Mouse (Mus musculus): ENCODE data around the gene Echdc2. TPM values are rescaled to one million over a fixed set of nuclear protein-coding genes. Genes with fewer than 3 reads are reported as not detected.

The Echdc2 gene
- polyA plus RNA-seq, 1 experiment from 2014 or later = 17.3 TPM

GRCm38 (mm10) chr4:108217332-108218179, 52.3 kb downstream of the Echdc2 start, which contains the start of gene Zyg11a:
Gene Zyg11a (minus strand): TSS chr4:108218048.
- H3K9me3 ChIP-seq (replicated peaks; ENCODE audit: control insufficient read depth, low read length) = no peaks in the 10 kb centered on the region
- H3K4me3 ChIP-seq (ENCODE audit: low read depth, low read length) = peak within 1 kb of the TSS; percentile 51
- H3K27ac ChIP-seq (ENCODE audit: low read depth, low read length) = no peak within 1 kb of the TSS
- 2% methylated on average over 68 of the region's 107 CpGs for WGBS (ENCODE audit: insufficient replicate concordance)
- H3K4me2 ChIP-seq = peak within 1 kb of the TSS; percentile 79
- peaks cover 29% of the 10 kb centered on the region for H3K27me3 ChIP-seq (ENCODE audit: control insufficient read depth, insufficient read depth, low read length)
- H3K36me3 ChIP-seq (ENCODE audit: control insufficient read depth, insufficient read depth, low read length) = no peaks in the 10 kb centered on the region
- 0 out of 2 replicates have a peak within 1 kb of the TSS, but pooled peaks have one; percentile 28 for H3K9ac ChIP-seq (ENCODE audit: low read depth, low read length)
- peak; percentile 39; the same call in 1 of the 2 replicates for ATAC-seq (replicated peaks; ENCODE audit: insufficient number of reproducible peaks, low FRiP score, low TSS enrichment)
- H3K4me1 ChIP-seq (ENCODE audit: control insufficient read depth, insufficient read depth, low read length) = peaks cover 4% of the 10 kb centered on the region; the same call in 1 of the 2 replicates

GRCm38 (mm10) chr4:108219019-108219418, 53.8 kb downstream of the Echdc2 start:
- Histone ChIP-seq H3K27ac (ENCODE audit: low read depth, low read length) (no peak overlapping the region), H3K9me3 (replicated peaks; ENCODE audit: control insufficient read depth, low read length) (no peaks in the 10 kb centered on the region), H3K4me1 (ENCODE audit: control insufficient read depth, insufficient read depth, low read length) (peaks cover 4% of the 10 kb centered on the region; the same call in 1 of the 2 replicates), H3K9ac (ENCODE audit: low read depth, low read length) (no peak overlapping the region), H3K27me3 (ENCODE audit: control insufficient read depth, insufficient read depth, low read length) (peaks cover 29% of the 10 kb centered on the region), H3K36me3 (ENCODE audit: control insufficient read depth, insufficient read depth, low read length) (no peaks in the 10 kb centered on the region), H3K4me3 (ENCODE audit: low read depth, low read length) (no peak overlapping the region), H3K4me2 (peak overlapping the region; percentile 45)
- no peak for ATAC-seq (replicated peaks; ENCODE audit: insufficient number of reproducible peaks, low FRiP score, low TSS enrichment)
- WGBS (ENCODE audit: insufficient replicate concordance) = 3% methylated on average over 9 of the region's 9 CpGs

GRCm38 (mm10) chr4:108222507-108222906, 57.3 kb downstream of the Echdc2 start:
- peaks cover 4% of the 10 kb centered on the region; the same call in 1 of the 2 replicates for H3K4me1 ChIP-seq (ENCODE audit: control insufficient read depth, insufficient read depth, low read length)
- no peak overlapping the region for H3K27ac ChIP-seq (ENCODE audit: low read depth, low read length)
- H3K36me3 ChIP-seq (ENCODE audit: control insufficient read depth, insufficient read depth, low read length) = no peaks in the 10 kb centered on the region
- no peak for ATAC-seq (replicated peaks; ENCODE audit: insufficient number of reproducible peaks, low FRiP score, low TSS enrichment)
- no peak overlapping the region for H3K4me3 ChIP-seq (ENCODE audit: low read depth, low read length)
- no peak overlapping the region for H3K9ac ChIP-seq (ENCODE audit: low read depth, low read length)
- H3K27me3 ChIP-seq (ENCODE audit: control insufficient read depth, insufficient read depth, low read length) = peaks cover 16% of the 10 kb centered on the region
- no peak overlapping the region for H3K4me2 ChIP-seq
- 90% methylated on average over 5 of the region's 5 CpGs for WGBS (ENCODE audit: insufficient replicate concordance)
- H3K9me3 ChIP-seq (replicated peaks; ENCODE audit: control insufficient read depth, low read length) = no peaks in the 10 kb centered on the region

- no peaks in the 10 kb centered on the region for H3K27me3 ChIP-seq (ENCODE audit: control insufficient read depth, insufficient read depth, low read length)
- 66% methylated on average over 3 of the region's 3 CpGs for WGBS (ENCODE audit: insufficient replicate concordance)
- H3K9me3 ChIP-seq (replicated peaks; ENCODE audit: control insufficient read depth, low read length) = no peaks in the 10 kb centered on the region
- H3K4me3 ChIP-seq (ENCODE audit: low read depth, low read length) = no peak overlapping the region
- no peaks in the 10 kb centered on the region for H3K36me3 ChIP-seq (ENCODE audit: control insufficient read depth, insufficient read depth, low read length)
- ATAC-seq (replicated peaks; ENCODE audit: insufficient number of reproducible peaks, low FRiP score, low TSS enrichment) = no peak
- H3K27ac ChIP-seq (ENCODE audit: low read depth, low read length) = no peak overlapping the region
- H3K9ac ChIP-seq (ENCODE audit: low read depth, low read length) = no peak overlapping the region
- no peaks in the 10 kb centered on the region for H3K4me1 ChIP-seq (ENCODE audit: control insufficient read depth, insufficient read depth, low read length)
- H3K4me2 ChIP-seq = no peak overlapping the region
Observed at GRCm38 (mm10) chr4:108225341-108225872, 60.2 kb downstream of the Echdc2 start.

Other genes with a start within 250 kb of the Echdc2 start
- gene Cpt2, start 241.8 kb upstream of the Echdc2 start, polyA plus RNA-seq (2014; fragmentation: Nextera tagmentation; extraction: Ambion mirVana) = 58.2 and 66.2 TPM in 2 replicates
- gene Slc1a7, start 197.1 kb upstream of the Echdc2 start, polyA plus RNA-seq (2014; fragmentation: Nextera tagmentation; extraction: Ambion mirVana) = not detected in 2 replicates
- gene Podn, start 69.0 kb upstream of the Echdc2 start, polyA plus RNA-seq (2014; fragmentation: Nextera tagmentation; extraction: Ambion mirVana) = 0.39 and 0.51 TPM in 2 replicates
- gene Scp2, start 20.4 kb upstream of the Echdc2 start, polyA plus RNA-seq (2014; fragmentation: Nextera tagmentation; extraction: Ambion mirVana) = 182 and 194 TPM in 2 replicates
- not detected in 2 replicates for gene Zyg11a, start 52.6 kb downstream of the Echdc2 start, polyA plus RNA-seq (2014; fragmentation: Nextera tagmentation; extraction: Ambion mirVana)
- 9.1 and 9.9 TPM in 2 replicates for gene Zyg11b, start 135.7 kb downstream of the Echdc2 start, polyA plus RNA-seq (2014; fragmentation: Nextera tagmentation; extraction: Ambion mirVana)
- 38.0 and 44.3 TPM in 2 replicates for gene Coa7, start 162.7 kb downstream of the Echdc2 start, polyA plus RNA-seq (2014; fragmentation: Nextera tagmentation; extraction: Ambion mirVana)
- gene Shisal2a, start 217.9 kb downstream of the Echdc2 start, polyA plus RNA-seq (2014; fragmentation: Nextera tagmentation; extraction: Ambion mirVana) = 1.3 and 2.2 TPM in 2 replicates
- 58.8 and 60.8 TPM in 2 replicates for gene Gpx7, start 241.5 kb downstream of the Echdc2 start, polyA plus RNA-seq (2014; fragmentation: Nextera tagmentation; extraction: Ambion mirVana)